Mouse (Mus musculus): ENCODE data around the gene Wdr60.
"Not testable (repeated sequence)": the region's sequence is repeated elsewhere in the genome, so short reads cannot be mapped to it uniquely, and the experiment has no call there.

Gene Wdr60

GRCm38 (mm10) chr12:116262555-116263341, at the start of gene Wdr60:
Gene Wdr60, minus strand, starts transcription at chr12:116263022.
- in situ Hi-C loops (cut with MboI, MseI), result no loop called here

GRCm38 (mm10) chr12:116308612-116309011, 45.8 kb upstream of the Wdr60 start:
- in situ Hi-C loops (cut with MboI, MseI), result no loop called here

GRCm38 (mm10) chr12:116307870-116308269, 45.0 kb upstream of the Wdr60 start:
- in situ Hi-C loops (cut with MboI, MseI), result no loop called here

- in situ Hi-C loops (cut with MboI, MseI), result no loop called here
These were observed 43.2 kb upstream of the Wdr60 start for GRCm38 (mm10) chr12:116306042-116306441.

- in situ Hi-C loops (cut with MboI, MseI), result no loop called here
These were observed 39.4 kb upstream of the Wdr60 start for GRCm38 (mm10) chr12:116302181-116302580.

- in situ Hi-C loops (cut with MboI, MseI), result no loop called here
These were observed 37.1 kb upstream of the Wdr60 start for GRCm38 (mm10) chr12:116299906-116300305.

- in situ Hi-C loops (cut with MboI, MseI), result no loop called here
These were observed 30.9 kb upstream of the Wdr60 start for GRCm38 (mm10) chr12:116293599-116294292.

- in situ Hi-C loops (cut with MboI, MseI), result no loop called here
These were observed 30.4 kb upstream of the Wdr60 start for GRCm38 (mm10) chr12:116293185-116293584.

GRCm38 (mm10) chr12:116283511-116283910, 20.7 kb upstream of the Wdr60 start:
- in situ Hi-C loops (cut with MboI, MseI), result loop anchor here (5.0 kb wide), 1 partner anchor 124 kb away; the partner anchor contains the start of gene Ncapg2

- in situ Hi-C loops (cut with MboI, MseI), result loop anchor here (5.0 kb wide), 1 partner anchor 124 kb away; the partner anchor contains the start of gene Ncapg2
These were observed 20.0 kb upstream of the Wdr60 start for GRCm38 (mm10) chr12:116282856-116283255.

- in situ Hi-C loops (cut with MboI, MseI), result loop anchor here (5.0 kb wide), 1 partner anchor 126 kb away; the partner anchor contains the start of gene Ncapg2
These were observed 18.8 kb upstream of the Wdr60 start for GRCm38 (mm10) chr12:116281427-116282281.

GRCm38 (mm10) chr12:116280653-116281364, 18.0 kb upstream of the Wdr60 start, which contains the start of gene Esyt2:
Gene Esyt2, plus strand, starts transcription at chr12:116281196.
- in situ Hi-C loops (cut with MboI, MseI), result loop anchor here (5.0 kb wide), 1 partner anchor 126 kb away; the partner anchor contains the start of gene Ncapg2

- in situ Hi-C loops (cut with MboI, MseI), result loop anchor here (5.0 kb wide), 1 partner anchor 127 kb away; the partner anchor contains the start of gene Ncapg2
These were observed 17.4 kb upstream of the Wdr60 start for GRCm38 (mm10) chr12:116280149-116280652.

- in situ Hi-C loops (cut with MboI, MseI), result no loop called here
These were observed 16.4 kb upstream of the Wdr60 start for GRCm38 (mm10) chr12:116279181-116279580.

- in situ Hi-C loops (cut with MboI, MseI), result no loop called here
These were observed 15.7 kb upstream of the Wdr60 start for GRCm38 (mm10) chr12:116278541-116278940.

- in situ Hi-C loops (cut with MboI, MseI), result no loop called here
These were observed 14.1 kb upstream of the Wdr60 start for GRCm38 (mm10) chr12:116276961-116277360.

- in situ Hi-C loops (cut with MboI, MseI), result no loop called here
These were observed 12.8 kb upstream of the Wdr60 start for GRCm38 (mm10) chr12:116275631-116276030.

- in situ Hi-C loops (cut with MboI, MseI), result not testable (repeated sequence)
These were observed 12.3 kb upstream of the Wdr60 start, which contains the start of gene Gm11027 for GRCm38 (mm10) chr12:116275086-116275485. Gene Gm11027, plus strand, starts transcription at chr12:116275386.

GRCm38 (mm10) chr12:116273733-116274132, 10.9 kb upstream of the Wdr60 start:
- in situ Hi-C loops (cut with MboI, MseI), result no loop called here

- in situ Hi-C loops (cut with MboI, MseI), result no loop called here
These were observed 8.2 kb upstream of the Wdr60 start for GRCm38 (mm10) chr12:116271071-116271470.

Data from T-helper 1 cell (primary cell).